ENCODE assay signal across 18 mouse cellular contexts in genomic region chr14:77748920-77749319, GRCm38 (mm10).
"Had no signal": no experiment of that assay in that cellular context is flagged by ENCODE, and none has a peak within 500 bp of the region (broad histone marks: within the 10 kb centered on the region; RNA-seq: fewer than 3 reads in every experiment).

No protein-coding gene starts in this region.

- H3K4me1 ChIP-seq: lung, embryonic 15.5 days; megakaryocyte, embryonic 14.5 days; midbrain, embryonic 13.5 days; midbrain, embryonic 15.5 days; neural tube, embryonic 12.5 days; stomach, embryonic 15.5 days had no signal

- H3K9ac ChIP-seq: liver, postnatal 0 days; lung, embryonic 15.5 days; midbrain, embryonic 13.5 days; midbrain, embryonic 15.5 days; neural tube, embryonic 12.5 days; stomach, embryonic 15.5 days had no signal

- H3K9me3 ChIP-seq: lung, embryonic 15.5 days; midbrain, embryonic 15.5 days; neural tube, embryonic 12.5 days; stomach, embryonic 15.5 days had no signal

- DNase-seq: liver, postnatal 0 days; lung, adult 2 months; lung, postnatal 14 days; lung, postnatal 36 days; right cerebral cortex, postnatal 14 days; thymus, adult 18-20 months; thymus, postnatal 14 days; thymus, postnatal 36 days had no signal

- ATAC-seq: liver, postnatal 0 days; lung, postnatal 0 days; midbrain, embryonic 13.5 days; midbrain, embryonic 15.5 days had no signal

- H3K27ac ChIP-seq: lung, embryonic 15.5 days; macrophage; midbrain, embryonic 13.5 days; midbrain, embryonic 15.5 days; neural tube, embryonic 12.5 days; stomach, embryonic 15.5 days; stomach, postnatal 0 days had no signal

- H3K4me2 ChIP-seq: lung, embryonic 15.5 days; midbrain, embryonic 11.5 days; midbrain, embryonic 13.5 days; midbrain, embryonic 15.5 days; neural tube, embryonic 12.5 days; stomach, embryonic 15.5 days had no signal

- H3K4me3 ChIP-seq: lung, embryonic 15.5 days; megakaryocyte, embryonic 14.5 days; midbrain, embryonic 13.5 days; midbrain, embryonic 15.5 days; neural tube, embryonic 12.5 days; stomach, embryonic 15.5 days had no signal

- H3K27me3 ChIP-seq: lung, embryonic 15.5 days; megakaryocyte, embryonic 14.5 days; midbrain, embryonic 13.5 days; midbrain, embryonic 15.5 days; neural tube, embryonic 12.5 days; stomach, embryonic 15.5 days had no signal

- H3K36me3 ChIP-seq: lung, embryonic 15.5 days; midbrain, embryonic 13.5 days; midbrain, embryonic 15.5 days; neural tube, embryonic 12.5 days; stomach, embryonic 15.5 days had no signal
